Mouse (Mus musculus) liver, embryonic 15.5 days (tissue): ENCODE results near the gene Kif4. TPM values are rescaled to one million over a fixed set of nuclear protein-coding genes. Genes with fewer than 3 reads are reported as not detected.

ENCODE experiments used
- ATAC-seq: fragments of 200-750 bp; cut with Nextera tagmentation; 2 replicates; pipeline ENCODE4 v1.8.0; 2017; ENCODE audit warnings: moderate number of reproducible peaks, mild to moderate bottlenecking, moderate library complexity; ENCODE audit not compliant: insufficient read depth
- H3K27ac ChIP-seq: fragments of 300-500 bp; sonication (generic); replicated peaks from 2 replicates; pipeline ENCODE4 v1.5.1; 2015; ENCODE audit warnings: mild to moderate bottlenecking, inconsistent platforms
- H3K27me3 ChIP-seq: fragments of 300-500 bp; sonication (generic); 2 replicates; pipeline ENCODE4 v1.6.1; 2015; ENCODE audit warnings: mild to moderate bottlenecking, inconsistent platforms
- H3K36me3 ChIP-seq: fragments of 300-500 bp; sonication (generic); replicated peaks from 2 replicates; pipeline ENCODE4 v1.6.1; 2015; ENCODE audit warnings: moderate library complexity, mild to moderate bottlenecking, inconsistent platforms
- H3K4me1 ChIP-seq: fragments of 300-500 bp; sonication (generic); replicated peaks from 2 replicates; pipeline ENCODE4 v1.6.1; 2015; ENCODE audit warnings: inconsistent platforms
- H3K4me2 ChIP-seq: fragments of 300-500 bp; sonication (generic); 2 replicates; pipeline ENCODE4 v1.6.1; 2015; ENCODE audit warnings: moderate library complexity, mild to moderate bottlenecking, inconsistent platforms
- H3K4me3 ChIP-seq: fragments of 300-500 bp; sonication (generic); replicated peaks from 2 replicates; pipeline ENCODE4 v1.5.1; 2015; ENCODE audit warnings: mild to moderate bottlenecking, inconsistent platforms
- H3K9ac ChIP-seq: fragments of 300-500 bp; sonication (generic); 2 replicates; pipeline ENCODE4 v1.6.1; 2015; ENCODE audit warnings: moderate library complexity, mild to moderate bottlenecking, inconsistent platforms
- H3K9me3 ChIP-seq: fragments of 300-500 bp; sonication (generic); replicated peaks from 2 replicates; pipeline ENCODE4 v1.6.1; 2016; ENCODE audit warnings: inconsistent platforms
- WGBS: fragments of 180-500 bp; shearing (Covaris S2); methylation state at CpG from one replicate; pipeline ENCODE4 v1.1.7; 2015; ENCODE audit warnings: mixed read lengths; ENCODE audit not compliant: insufficient replicate concordance; 5-methylcytosine and 5-hydroxymethylcytosine counted together
- polyA plus RNA-seq: library from polyadenylated mRNA; unstranded; fragments of >200 nt; fragmentation: Nextera tagmentation; extraction: Ambion mirVana; gene quantifications from 2 replicates; pipeline ENCODE4 v1.2.1, GENCODE M21; 2015

Kif4 gene
- 20.3 and 22.2 TPM in 2 replicates for polyA plus RNA-seq

DNA sequence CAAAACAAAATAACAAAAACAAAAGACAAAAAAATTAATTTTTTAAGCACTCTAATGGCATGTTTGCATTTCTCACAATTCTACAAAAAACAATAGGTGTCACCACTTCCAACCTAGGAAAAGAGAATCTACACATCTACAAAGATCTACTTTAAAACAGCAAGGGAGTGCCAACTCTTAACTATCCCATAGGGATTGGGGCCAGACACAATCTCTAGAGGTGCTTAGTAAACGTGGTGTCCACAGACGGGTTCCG is at the start of gene Kif4:
Kif4 (plus strand) TSS at position 192 of the 256 bp plus-strand sequence.
- H3K9ac ChIP-seq, result peak within 1 kb of the TSS; percentile 83
- no peak for ATAC-seq
- WGBS, result 23% methylated on average over 3 of the region's 3 CpGs
- H3K27me3 ChIP-seq, result no peaks in the 10 kb centered on the region
- peak within 1 kb of the TSS; percentile 81 for H3K4me3 ChIP-seq
- peak within 1 kb of the TSS; percentile 68 for H3K4me2 ChIP-seq
- peaks cover 15% of the 10 kb centered on the region for H3K4me1 ChIP-seq
- no peaks in the 10 kb centered on the region for H3K9me3 ChIP-seq
- peak within 1 kb of the TSS; percentile 80 for H3K27ac ChIP-seq
- peaks cover 35% of the 10 kb centered on the region for H3K36me3 ChIP-seq

GRCm38 (mm10) chrX:100594791-100595190 is 30.7 kb upstream of the Kif4 start, which contains the start of gene P2ry4:
TSS of gene P2ry4 (minus strand) at chrX:100594869.
- Histone ChIP-seq H3K9ac (no peak within 1 kb of the TSS), H3K27ac (no peak within 1 kb of the TSS), H3K4me1 (no peaks in the 10 kb centered on the region), H3K27me3 (peaks cover 16% of the 10 kb centered on the region; the same call in 1 of the 2 replicates), H3K4me2 (no peak within 1 kb of the TSS; the same call in 1 of the 2 replicates), H3K9me3 (no peaks in the 10 kb centered on the region), H3K4me3 (no peak within 1 kb of the TSS), H3K36me3 (no peaks in the 10 kb centered on the region)
- ATAC-seq, result peak; percentile 54; the same call in 1 of the 2 replicates
- 28% methylated on average over 4 of the region's 4 CpGs for WGBS

DNA sequence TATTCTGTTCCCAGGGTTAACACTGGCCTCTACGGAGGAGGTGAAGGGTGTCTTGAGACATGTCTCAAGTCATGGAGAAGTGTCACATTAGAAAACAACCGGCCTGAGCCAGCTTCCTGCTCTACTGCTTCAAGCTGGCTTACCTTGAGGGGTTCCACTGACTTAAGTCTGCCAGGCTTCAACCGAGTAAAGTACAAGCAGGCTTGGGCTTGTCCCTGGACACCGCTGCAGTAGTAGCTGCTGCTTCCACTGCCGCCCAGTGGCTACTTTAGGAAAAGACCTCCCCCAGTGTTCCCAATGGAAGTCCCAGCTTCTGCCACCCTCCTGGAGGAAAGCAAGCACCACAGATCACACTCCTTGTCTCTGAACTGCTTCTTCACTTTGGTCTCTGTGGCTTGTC is 28.1 kb upstream of the Kif4 start:
- Histone ChIP-seq H3K27ac (no peak overlapping the region), H3K9me3 (no peaks in the 10 kb centered on the region), H3K36me3 (no peaks in the 10 kb centered on the region), H3K4me2 (no peak overlapping the region), H3K4me1 (no peaks in the 10 kb centered on the region), H3K9ac (no peak overlapping the region), H3K27me3 (peaks cover 13% of the 10 kb centered on the region; the same call in 1 of the 2 replicates), H3K4me3 (no peak overlapping the region)
- 24% methylated on average over 5 of the region's 5 CpGs for WGBS
- ATAC-seq, result no peak

DNA sequence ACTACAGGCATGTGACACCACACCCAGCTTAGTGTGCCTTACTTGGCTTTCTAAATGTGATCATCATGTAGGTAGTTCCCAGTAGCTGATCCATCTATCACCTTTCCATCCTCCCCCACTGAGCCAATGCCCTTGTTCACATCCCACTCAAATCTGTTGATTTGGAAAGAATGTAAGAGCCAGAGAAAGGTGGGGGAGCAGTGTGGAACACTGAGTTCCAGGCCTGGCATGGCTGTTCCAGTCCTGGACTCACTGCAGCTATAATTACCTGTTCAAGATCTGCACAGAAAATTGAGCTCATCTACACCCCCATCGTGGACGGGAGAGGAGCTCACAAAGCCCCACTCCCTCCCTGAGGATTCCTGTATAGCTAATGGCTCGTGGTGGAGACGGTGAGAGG is 25.8 kb upstream of the Kif4 start:
- 55% methylated on average over 4 of the region's 4 CpGs for WGBS
- Histone ChIP-seq H3K36me3 (no peaks in the 10 kb centered on the region), H3K4me2 (no peak overlapping the region)

DNA sequence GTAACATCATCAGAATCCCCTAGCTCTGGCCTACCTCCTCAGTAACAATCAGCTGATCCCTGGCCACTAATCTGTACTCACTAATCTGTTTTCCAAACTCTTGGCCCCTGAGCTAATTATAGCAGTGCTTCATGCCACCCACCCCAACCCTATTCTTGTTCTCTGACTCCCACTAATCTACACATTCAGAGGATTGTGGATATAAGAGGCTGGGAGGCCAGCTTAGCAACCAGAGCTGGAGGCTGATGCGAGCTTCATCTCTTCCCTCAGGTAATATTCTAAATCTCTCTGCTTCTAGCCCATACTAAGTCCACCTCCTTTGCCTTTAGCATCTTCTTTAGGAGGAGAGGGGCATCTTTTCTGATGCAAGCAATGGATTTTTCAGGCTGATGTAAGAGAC is 20.2 kb upstream of the Kif4 start, which contains the start of gene Arr3:
Arr3 (plus strand) TSS at position 184 of the 400 bp plus-strand sequence.
- Histone ChIP-seq H3K4me2 (no peak within 1 kb of the TSS), H3K27me3 (peaks cover 6% of the 10 kb centered on the region; the same call in 1 of the 2 replicates), H3K4me1 (no peaks in the 10 kb centered on the region), H3K27ac (no peak within 1 kb of the TSS), H3K36me3 (no peaks in the 10 kb centered on the region), H3K9me3 (no peaks in the 10 kb centered on the region), H3K4me3 (no peak within 1 kb of the TSS), H3K9ac (no peak within 1 kb of the TSS)
- no peak for ATAC-seq
- 56% methylated on average over 1 of the region's 1 CpGs for WGBS

More for the DNA sequence above, 25.8 kb upstream of the Kif4 start:
- no peak overlapping the region for H3K27ac ChIP-seq
- 0 out of 2 replicates have a peak, but pooled peaks cover 6% of the 10 kb centered on the region for H3K27me3 ChIP-seq
- no peak overlapping the region for H3K9ac ChIP-seq
- H3K4me3 ChIP-seq, result no peak overlapping the region
- H3K4me1 ChIP-seq, result no peaks in the 10 kb centered on the region
- no peak for ATAC-seq
- no peaks in the 10 kb centered on the region for H3K9me3 ChIP-seq

- Histone ChIP-seq H3K9ac (no peak overlapping the region), H3K4me1 (no peaks in the 10 kb centered on the region), H3K4me2 (no peak overlapping the region), H3K4me3 (no peak overlapping the region), H3K36me3 (peaks cover 16% of the 10 kb centered on the region), H3K27ac (no peak overlapping the region), H3K27me3 (peaks cover 3% of the 10 kb centered on the region; the same call in 1 of the 2 replicates), H3K9me3 (no peaks in the 10 kb centered on the region)
- ATAC-seq, result no peak
- 50% methylated on average over 3 of the region's 3 CpGs for WGBS
These were observed 7.0 kb upstream of the Kif4 start for GRCm38 (mm10) chrX:100618488-100618887.

GRCm38 (mm10) chrX:100621366-100621765 is 4.2 kb upstream of the Kif4 start:
- no peaks in the 10 kb centered on the region for H3K27me3 ChIP-seq
- ATAC-seq, result no peak
- H3K4me2 ChIP-seq, result no peak overlapping the region
- H3K27ac ChIP-seq, result no peak overlapping the region
- no peak overlapping the region for H3K4me3 ChIP-seq
- peaks cover 12% of the 10 kb centered on the region for H3K4me1 ChIP-seq
- H3K9me3 ChIP-seq, result no peaks in the 10 kb centered on the region
- peaks cover 20% of the 10 kb centered on the region for H3K36me3 ChIP-seq
- 66% methylated on average over 2 of the region's 2 CpGs for WGBS
- H3K9ac ChIP-seq, result no peak overlapping the region

DNA sequence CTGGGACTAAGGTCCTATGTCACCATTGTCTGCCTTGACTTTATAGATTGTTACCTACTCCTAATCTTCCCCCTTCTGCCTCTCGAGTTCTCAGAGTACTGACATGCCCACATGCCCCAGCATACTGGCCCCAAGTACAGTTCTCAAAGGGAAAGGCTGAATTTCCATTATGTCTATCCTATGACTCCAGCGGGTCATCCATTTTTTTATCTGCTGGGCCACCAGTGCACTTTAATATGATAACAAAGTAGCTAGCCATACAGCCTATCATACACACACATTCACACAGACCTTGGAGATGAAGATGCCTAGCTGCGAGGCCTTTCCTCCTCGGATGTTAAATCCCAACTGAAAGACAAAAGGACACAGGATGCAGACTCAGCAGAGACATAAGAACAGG is 1.3 kb upstream of the Kif4 start:
- WGBS, result 32% methylated on average over 4 of the region's 4 CpGs
- peak overlapping the region; percentile 81 for H3K4me3 ChIP-seq

GRCm38 (mm10) chrX:100625146-100625545 is 391 bp upstream of the Kif4 start:
- H3K36me3 ChIP-seq, result peaks cover 35% of the 10 kb centered on the region
- peak overlapping the region; percentile 68 for H3K4me2 ChIP-seq
- no peaks in the 10 kb centered on the region for H3K9me3 ChIP-seq
- H3K27me3 ChIP-seq, result no peaks in the 10 kb centered on the region
- H3K27ac ChIP-seq, result peak overlapping the region; percentile 38; the same call in 1 of the 2 replicates
- no peak for ATAC-seq
- 23% methylated on average over 7 of the region's 7 CpGs for WGBS
- H3K9ac ChIP-seq, result peak overlapping the region; percentile 62
- H3K4me1 ChIP-seq, result peaks cover 15% of the 10 kb centered on the region
- H3K4me3 ChIP-seq, result peak overlapping the region; percentile 81

More for the DNA sequence above, 1.3 kb upstream of the Kif4 start:
- ATAC-seq, result peak; percentile 22
- peak overlapping the region; percentile 68 for H3K4me2 ChIP-seq
- peak overlapping the region; percentile 62; the same call in 1 of the 2 replicates for H3K9ac ChIP-seq
- H3K27ac ChIP-seq, result peak overlapping the region; percentile 59
- peaks cover 15% of the 10 kb centered on the region for H3K4me1 ChIP-seq
- H3K36me3 ChIP-seq, result peaks cover 31% of the 10 kb centered on the region
- H3K9me3 ChIP-seq, result no peaks in the 10 kb centered on the region
- H3K27me3 ChIP-seq, result no peaks in the 10 kb centered on the region

- H3K36me3 ChIP-seq, result peaks cover 35% of the 10 kb centered on the region
- peak; percentile 97 for ATAC-seq
- H3K4me1 ChIP-seq, result peaks cover 15% of the 10 kb centered on the region
- no peaks in the 10 kb centered on the region for H3K9me3 ChIP-seq
- H3K9ac ChIP-seq, result peak within 1 kb of the TSS; percentile 83
- H3K4me2 ChIP-seq, result peak within 1 kb of the TSS; percentile 68
- peak within 1 kb of the TSS; percentile 80 for H3K27ac ChIP-seq
- no peaks in the 10 kb centered on the region for H3K27me3 ChIP-seq
- 16% methylated on average over 62 of the region's 62 CpGs for WGBS
- peak within 1 kb of the TSS; percentile 81 for H3K4me3 ChIP-seq
These were observed 561 bp downstream of the Kif4 start, which contains the start of gene Pdzd11 for GRCm38 (mm10) chrX:100625802-100626793. TSS of gene Pdzd11 (minus strand) at chrX:100626568.

DNA sequence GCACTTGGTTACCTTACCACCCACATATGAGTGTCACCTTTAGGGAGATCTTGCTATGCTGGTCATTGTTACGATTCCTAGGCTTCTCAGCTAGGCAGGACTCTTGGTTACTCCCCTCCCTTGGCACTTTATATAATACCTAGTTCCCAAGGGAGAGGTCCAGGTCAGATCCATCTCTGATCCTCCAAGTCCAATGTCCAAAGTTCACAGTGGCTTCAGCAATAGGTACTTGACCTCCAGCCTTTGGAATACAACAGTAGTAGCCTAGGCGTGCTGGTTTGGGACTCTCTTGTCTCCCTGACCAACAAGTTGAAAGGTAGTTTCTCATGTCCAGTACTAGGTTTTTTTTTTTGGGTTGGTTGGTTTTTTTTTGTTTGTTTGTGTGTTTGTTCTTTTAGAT is 3.5 kb downstream of the Kif4 start:
- WGBS, result 75% methylated on average over 2 of the region's 2 CpGs
- no peak for ATAC-seq
- Histone ChIP-seq H3K4me2 (peak overlapping the region; percentile 18), H3K27ac (no peak overlapping the region), H3K27me3 (no peaks in the 10 kb centered on the region), H3K36me3 (peaks cover 34% of the 10 kb centered on the region), H3K4me3 (no peak overlapping the region), H3K4me1 (peaks cover 9% of the 10 kb centered on the region), H3K9ac (no peak overlapping the region), H3K9me3 (no peaks in the 10 kb centered on the region)
